Mouse (Mus musculus) cortical plate, adult 2 months (tissue): Measurements from ENCODE around the gene Bsg. TPM values are rescaled to one million over a fixed set of nuclear protein-coding genes. Genes with fewer than 3 reads are reported as not detected.
A peak's percentile ranks its signal among the peaks of the same experiment; 100 is the strongest.

Source experiments
- H3K27ac ChIP-seq: fragments of 200-500 bp; 2 replicates; pipeline ENCODE4 v1.5.1; 2012; ENCODE audit warnings: low read length, control low read depth, inconsistent platforms; ENCODE audit not compliant: insufficient read depth
- H3K4me1 ChIP-seq: fragments of 200-500 bp; 2 replicates; pipeline ENCODE4 v1.6.1; 2011; ENCODE audit warnings: low read length; ENCODE audit not compliant: control insufficient read depth, insufficient read depth
- H3K4me3 ChIP-seq: fragments of 200-500 bp; 2 replicates; pipeline ENCODE4 v1.5.1; 2011; ENCODE audit warnings: mild to moderate bottlenecking, low read length, control low read depth; ENCODE audit not compliant: insufficient read depth
- CTCF ChIP-seq: fragments of 200-500 bp; IDR thresholded peaks from 2 replicates; pipeline ENCODE4 v1.5.1; 2011; ENCODE audit warnings: mild to moderate bottlenecking, control low read depth, low read length; ENCODE audit not compliant: insufficient read depth; ENCODE audit errors: extremely low read depth
- POLR2A ChIP-seq: fragments of 200-500 bp; IDR thresholded peaks from 2 replicates; pipeline ENCODE4 v1.6.1; 2011; ENCODE audit warnings: mild to moderate bottlenecking, low read length, control low read depth; ENCODE audit not compliant: insufficient read depth; ENCODE audit errors: extremely low read depth
- polyA plus RNA-seq: library from polyadenylated mRNA; depleted of rRNA; stranded (reverse); fragments of >200 nt; gene quantifications from 2 replicates; pipeline ENCODE4 v1.2.3, GENCODE M21; 2012

Bsg gene
- polyA plus RNA-seq, 1 experiment: 1,074 TPM

DNA sequence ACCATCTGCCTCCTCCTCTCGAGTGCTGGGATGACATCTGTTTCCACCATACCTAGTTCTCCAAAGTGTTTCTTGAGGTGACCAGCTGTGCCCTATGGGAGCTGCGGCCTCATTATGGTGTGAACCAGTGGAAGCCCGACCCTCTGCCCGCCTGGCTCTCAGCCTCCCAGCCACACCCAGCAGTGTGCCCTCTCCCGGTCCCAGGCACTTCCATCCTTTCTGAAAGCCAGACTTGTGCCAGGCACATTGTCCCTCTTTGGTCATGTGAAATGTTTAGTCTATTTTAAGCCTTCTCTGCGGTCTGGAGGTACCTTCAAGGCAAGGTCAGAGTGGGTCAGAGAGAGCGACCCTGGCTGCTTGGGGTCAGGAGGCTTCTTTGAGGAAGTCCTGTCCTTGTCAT is 19.4 kb downstream of the Bsg start:
- TF ChIP-seq CTCF (no peak), POLR2A (no peak)
- Histone ChIP-seq H3K4me1 (peaks cover 6% of the 10 kb centered on the region; the same call in 1 of the 2 replicates), H3K4me3 (no peak overlapping the region), H3K27ac (no peak overlapping the region)

DNA sequence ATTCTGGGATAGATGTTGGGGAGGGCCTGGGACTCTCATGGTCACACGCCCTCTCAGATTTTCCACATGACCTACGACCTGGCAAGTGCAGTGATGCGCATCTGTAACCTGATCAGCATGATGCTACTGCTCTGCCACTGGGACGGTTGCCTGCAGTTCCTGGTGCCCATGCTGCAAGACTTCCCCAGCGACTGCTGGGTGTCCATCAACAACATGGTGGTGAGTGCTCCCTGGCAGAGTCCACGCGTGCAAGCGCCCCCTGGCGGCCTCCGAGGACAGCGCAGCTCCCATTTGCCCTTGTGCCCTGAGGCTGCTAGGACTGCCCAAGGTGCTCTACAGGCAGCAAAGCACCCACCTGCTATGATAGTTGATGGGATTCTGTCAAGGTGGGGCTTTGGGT is 21.8 kb downstream of the Bsg start:
- Histone ChIP-seq H3K4me1 (peaks cover 4% of the 10 kb centered on the region), H3K4me3 (no peak overlapping the region), H3K27ac (no peak overlapping the region)
- TF ChIP-seq CTCF (peak; percentile 41; the same call in 1 of the 2 replicates), POLR2A (no peak)

- Histone ChIP-seq H3K27ac (peak overlapping the region; percentile 60), H3K4me1 (peaks cover 2% of the 10 kb centered on the region; the same call in 1 of the 2 replicates), H3K4me3 (no peak overlapping the region)
- TF ChIP-seq POLR2A (no peak), CTCF (no peak)
These were observed 24.3 kb downstream of the Bsg start for GRCm38 (mm10) chr10:79728323-79729249.

DNA sequence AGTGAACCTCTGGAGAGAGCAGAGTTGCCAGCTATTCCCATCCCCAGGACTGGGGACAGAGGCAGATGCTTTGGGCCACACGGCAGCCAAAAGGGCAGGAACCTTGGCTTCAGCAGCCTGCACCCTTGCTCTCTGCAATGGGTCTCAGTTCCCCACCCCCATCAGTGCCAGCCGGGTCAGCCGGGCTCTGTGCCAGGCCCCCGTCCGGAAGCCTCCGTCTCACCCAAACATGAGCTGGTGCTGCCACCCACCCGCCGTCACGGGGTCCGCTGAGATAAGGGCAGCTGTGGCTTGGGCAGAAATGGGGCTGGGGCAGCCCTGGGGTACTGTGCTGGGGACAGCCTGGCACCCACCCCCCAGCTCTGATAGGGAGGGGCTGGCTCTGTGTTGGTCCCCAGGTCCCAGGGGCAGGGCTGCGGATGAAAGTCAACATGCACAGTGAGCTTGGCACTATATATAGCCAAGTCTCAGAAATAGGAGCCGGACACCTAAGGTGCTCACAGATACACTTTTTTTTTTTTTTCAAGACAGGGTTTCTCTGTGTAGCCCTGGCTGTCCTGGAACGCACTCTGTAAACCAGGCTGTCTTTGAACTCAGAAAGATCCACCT is 25.2 kb downstream of the Bsg start:
- H3K27ac ChIP-seq: peak overlapping the region; percentile 47; the same call in 1 of the 2 replicates

GRCm38 (mm10) chr10:79732500-79732899 is 28.2 kb downstream of the Bsg start:
- Histone ChIP-seq H3K4me3 (no peak overlapping the region), H3K27ac (no peak overlapping the region), H3K4me1 (peaks cover 2% of the 10 kb centered on the region; the same call in 1 of the 2 replicates)
- TF ChIP-seq POLR2A: no peak
- peak; percentile 62 for TF ChIP-seq CTCF

More for the DNA sequence above, 25.2 kb downstream of the Bsg start:
- H3K4me3 ChIP-seq: no peak overlapping the region
- TF ChIP-seq POLR2A (no peak), CTCF (no peak)
- peaks cover 2% of the 10 kb centered on the region; the same call in 1 of the 2 replicates for H3K4me1 ChIP-seq

- Histone ChIP-seq H3K4me1 (peaks cover 1% of the 10 kb centered on the region; the same call in 1 of the 2 replicates), H3K4me3 (no peak overlapping the region)
- no peak for TF ChIP-seq CTCF
- no peak for TF ChIP-seq POLR2A
These were observed 29.6 kb downstream of the Bsg start for GRCm38 (mm10) chr10:79733847-79734246.

DNA sequence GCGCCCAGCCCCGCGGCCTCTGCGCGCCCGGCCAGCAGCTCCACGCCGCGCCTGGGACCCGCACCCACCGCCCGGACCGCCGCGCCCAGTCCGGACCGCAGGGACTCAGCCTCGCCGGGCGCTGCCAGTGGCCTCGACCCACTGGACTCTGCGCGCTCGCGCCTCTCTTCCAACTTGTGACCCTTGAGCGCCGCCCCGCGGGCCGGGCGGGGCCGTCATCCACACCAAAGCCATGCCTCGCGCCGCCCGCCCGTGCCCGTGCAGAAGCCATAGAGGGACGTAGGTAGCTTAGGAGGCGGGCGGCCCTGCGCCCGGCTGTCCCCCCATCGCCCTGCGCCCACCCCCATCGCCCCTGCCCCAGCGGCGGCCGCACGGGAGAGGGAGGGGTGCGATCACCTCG is 31.1 kb downstream of the Bsg start:
- no peak overlapping the region for H3K27ac ChIP-seq
- H3K4me3 ChIP-seq: no peak overlapping the region
- no peaks in the 10 kb centered on the region for H3K4me1 ChIP-seq
- TF ChIP-seq CTCF (no peak), POLR2A (no peak)

More at GRCm38 (mm10) chr10:79733847-79734246, 29.6 kb downstream of the Bsg start:
- H3K27ac ChIP-seq: no peak overlapping the region

GRCm38 (mm10) chr10:79736706-79737105 is 32.4 kb downstream of the Bsg start:
- Histone ChIP-seq H3K27ac (no peak overlapping the region), H3K4me1 (no peaks in the 10 kb centered on the region), H3K4me3 (no peak overlapping the region)
- no peak for TF ChIP-seq CTCF
- no peak for TF ChIP-seq POLR2A

DNA sequence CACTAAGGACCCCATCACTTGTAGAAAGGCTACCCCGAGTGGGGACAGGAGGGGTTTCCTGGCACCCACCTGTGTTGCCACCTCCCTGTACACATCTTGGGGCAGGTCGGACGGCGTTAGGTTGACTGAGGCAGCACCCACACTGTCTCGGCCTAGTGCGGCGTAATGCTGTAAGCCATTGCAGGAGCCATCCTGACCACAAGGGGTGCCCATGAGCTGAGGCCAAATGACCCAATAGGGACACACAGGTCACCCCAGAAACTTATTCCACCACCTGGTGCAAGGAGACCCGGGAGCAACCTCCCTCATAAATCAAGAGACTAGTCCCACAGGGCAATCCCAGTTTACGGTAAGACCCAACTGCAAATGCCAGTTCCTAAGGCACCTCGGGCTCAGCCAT is 34.0 kb downstream of the Bsg start:
- Histone ChIP-seq H3K4me3 (no peak overlapping the region), H3K4me1 (no peaks in the 10 kb centered on the region), H3K27ac (no peak overlapping the region)
- TF ChIP-seq CTCF: peak; percentile 61
- no peak for TF ChIP-seq POLR2A

DNA sequence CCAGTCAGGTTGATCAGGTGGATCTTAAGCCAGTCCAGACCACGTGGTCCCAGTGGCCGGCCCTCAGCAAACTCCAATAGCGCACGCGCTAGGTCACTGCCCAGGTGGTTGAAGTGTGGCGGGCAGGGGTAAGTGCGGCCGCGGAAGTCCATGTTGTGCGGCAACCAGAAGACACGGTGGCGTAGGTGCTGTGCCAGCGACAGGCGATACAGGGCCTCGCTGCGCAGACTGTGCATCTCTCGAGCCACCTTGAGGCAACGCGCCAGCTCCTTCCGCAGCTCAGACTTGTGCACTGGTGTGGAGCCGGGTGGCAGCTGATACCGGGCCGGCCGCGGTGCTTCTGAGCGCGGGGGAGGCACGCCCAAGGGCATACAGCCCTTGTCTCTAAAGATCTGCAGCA is 34.9 kb downstream of the Bsg start:
- H3K27ac ChIP-seq: no peak overlapping the region
- TF ChIP-seq CTCF: no peak
- TF ChIP-seq POLR2A: no peak
- no peak overlapping the region for H3K4me3 ChIP-seq
- H3K4me1 ChIP-seq: no peaks in the 10 kb centered on the region
